Mouse (Mus musculus) kidney, postnatal 4 days (tissue): ENCODE data around the gene Rab40c.
A peak's percentile ranks its signal among the peaks of the same experiment; 100 is the strongest.

Experiments
- DNase-seq, 2 experiments: peaks; one replicate each; pipeline ENCODE4 v3.0.0; 2021; ENCODE audit warnings: mixed read lengths in 2 of 2

Gene Rab40c

GRCm38 (mm10) chr17:25895415-25895814 lies 24.1 kb downstream of the Rab40c start:
- peak; percentile 70 to 77 for DNase-seq

- peak; percentile 76 to 83 for DNase-seq
Measured at GRCm38 (mm10) chr17:25893975-25894617, 25.4 kb downstream of the Rab40c start.

- DNase-seq, result no peak
Measured at GRCm38 (mm10) chr17:25888837-25889236, 30.7 kb downstream of the Rab40c start.

- no peak for DNase-seq
Measured at GRCm38 (mm10) chr17:25887467-25887866, 32.1 kb downstream of the Rab40c start.

- DNase-seq, result no peak
Measured at GRCm38 (mm10) chr17:25886806-25887205, 32.7 kb downstream of the Rab40c start.

GRCm38 (mm10) chr17:25885636-25886035 lies 33.9 kb downstream of the Rab40c start:
- DNase-seq, result peak in 1 of 2 experiments; percentile 56

- no peak for DNase-seq
Measured at GRCm38 (mm10) chr17:25883824-25884223, 35.7 kb downstream of the Rab40c start.

- DNase-seq, result no peak
Measured at GRCm38 (mm10) chr17:25883268-25883667, 36.3 kb downstream of the Rab40c start.

- no peak for DNase-seq
Measured at GRCm38 (mm10) chr17:25882306-25882705, 37.2 kb downstream of the Rab40c start.

- DNase-seq, result no peak
Measured at GRCm38 (mm10) chr17:25881691-25882090, 37.8 kb downstream of the Rab40c start.

GRCm38 (mm10) chr17:25880913-25881641 lies 38.5 kb downstream of the Rab40c start:
- peak in 1 of 2 experiments; percentile 33 for DNase-seq

- DNase-seq, result no peak
Measured at GRCm38 (mm10) chr17:25880196-25880910, 39.2 kb downstream of the Rab40c start, which contains the start of gene Wfikkn1. TSS of gene Wfikkn1 (minus strand) at chr17:25880858.

- no peak for DNase-seq
Measured at GRCm38 (mm10) chr17:25879750-25880149, 39.8 kb downstream of the Rab40c start.

- DNase-seq, result peak; percentile 68 to 72
Measured at GRCm38 (mm10) chr17:25879261-25879660, 40.3 kb downstream of the Rab40c start.

- no peak for DNase-seq
Measured at GRCm38 (mm10) chr17:25878611-25879180, 40.8 kb downstream of the Rab40c start.

GRCm38 (mm10) chr17:25877741-25878610 lies 41.6 kb downstream of the Rab40c start:
- DNase-seq, result no peak

- DNase-seq, result no peak
Measured at GRCm38 (mm10) chr17:25877025-25877424, 42.5 kb downstream of the Rab40c start.

GRCm38 (mm10) chr17:25876347-25876915 lies 43.1 kb downstream of the Rab40c start:
- peak; percentile 41 to 61 for DNase-seq

GRCm38 (mm10) chr17:25875171-25876136 lies 44.1 kb downstream of the Rab40c start:
- DNase-seq, result peak; percentile 92 to 95

GRCm38 (mm10) chr17:25874721-25875170 lies 44.8 kb downstream of the Rab40c start, which contains the start of gene Mettl26:
TSS of gene Mettl26 (plus strand) at chr17:25875074.
- DNase-seq, result peak; percentile 95 to 97
